Mouse (Mus musculus) bone marrow macrophage, adult 2 months (primary cell): ENCODE results near the gene Zxdc.

ENCODE experiments used
- CTCF ChIP-seq: IDR thresholded peaks from 2 replicates; pipeline ENCODE4 v1.5.1; 2012; ENCODE audit warnings: low read depth, mild to moderate bottlenecking, low read length, moderate library complexity
- POLR2A ChIP-seq: IDR thresholded peaks from 2 replicates; pipeline ENCODE4 v1.6.1; 2012; ENCODE audit warnings: mild to moderate bottlenecking, low read depth, low read length, borderline replicate concordance

DNA sequence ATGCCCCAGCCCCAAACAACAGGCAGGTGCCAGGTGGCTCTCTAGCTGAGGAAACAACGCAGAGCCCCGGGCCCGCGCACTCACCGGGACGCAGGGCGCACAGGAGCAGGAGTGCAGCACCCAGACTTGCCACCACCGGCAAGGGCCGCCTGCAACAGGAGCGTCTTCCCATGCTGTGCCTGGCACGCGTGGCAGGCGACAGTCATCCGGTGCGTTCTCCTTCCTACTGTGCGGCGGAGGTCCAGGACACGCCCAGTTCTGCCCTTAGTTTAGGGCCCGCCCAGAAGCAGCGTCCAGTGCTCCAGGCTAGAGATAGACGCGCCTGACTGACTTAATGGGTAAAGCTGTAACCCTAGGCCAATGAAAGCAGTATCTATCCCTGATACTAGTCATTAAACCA, 44.3 kb upstream of the Zxdc start, which contains the start of gene Chst13:
- no peak for TF ChIP-seq POLR2A
- no peak for TF ChIP-seq CTCF
